Mouse (Mus musculus): Measurements from ENCODE around the gene Stard13. TPM values are rescaled to one million over a fixed set of nuclear protein-coding genes. Genes with fewer than 3 reads are reported as not detected.

The Stard13 gene
- total and polyA plus RNA-seq, 3 experiments: not detected

- no peaks in the 10 kb centered on the region for H3K36me3 ChIP-seq (ENCODE audit: control insufficient read depth in 1 of 2, insufficient read depth in 2 of 2, low read length in 2 of 2)
- H3K27ac ChIP-seq (ENCODE audit: control insufficient read depth, low read depth, low read length): no peak overlapping the region
These were observed 153.4 kb downstream of the Stard13 start for GRCm38 (mm10) chr5:151080276-151080675.

DNA sequence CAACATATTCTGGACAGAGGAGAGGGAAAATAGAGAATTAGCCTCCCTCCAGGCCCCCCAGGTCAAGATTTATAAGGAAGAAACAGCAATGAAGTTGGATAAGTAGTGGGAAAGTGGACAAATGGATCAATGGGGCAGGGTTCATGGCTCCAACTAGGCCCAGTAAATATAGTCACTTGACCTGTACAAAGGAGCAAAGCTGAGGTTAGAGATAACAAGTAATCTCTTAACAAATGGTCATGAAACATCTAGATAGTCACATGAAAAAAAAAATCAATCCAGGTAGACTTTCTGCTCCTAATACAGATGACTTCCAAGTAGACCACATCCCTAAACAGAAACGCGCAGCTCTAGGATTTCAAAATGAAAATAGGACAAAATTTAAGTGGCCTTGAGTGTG, 155.7 kb downstream of the Stard13 start:
- Histone ChIP-seq H3K36me3 (ENCODE audit: control insufficient read depth in 1 of 2, insufficient read depth in 2 of 2, low read length in 2 of 2) (no peaks in the 10 kb centered on the region), H3K4me3 (ENCODE audit: control insufficient read depth in 1 of 2, insufficient read depth in 1 of 2, low read depth in 2 of 2, low read length in 2 of 2) (no peak overlapping the region), H3K27me3 (ENCODE audit: control insufficient read depth in 1 of 2, insufficient read depth in 2 of 2, low read length in 2 of 2) (no peaks in the 10 kb centered on the region), H3K9me3 (replicated peaks; ENCODE audit: insufficient read depth, low read length) (no peaks in the 10 kb centered on the region; the same call in 1 of the 2 replicates), H3K9ac (ENCODE audit: control insufficient read depth, low read depth, low read length, poor library complexity, severe bottlenecking) (no peak overlapping the region), H3K79me2 (ENCODE audit: control insufficient read depth, insufficient read depth, low read length, poor library complexity) (no peaks in the 10 kb centered on the region), H3K4me1 (ENCODE audit: control insufficient read depth in 1 of 2, insufficient read depth in 2 of 2, low read length in 2 of 2) (no peaks in the 10 kb centered on the region), H3K27ac (ENCODE audit: control insufficient read depth, low read depth, low read length) (no peak overlapping the region)
- no peak for DNase-seq (ENCODE audit: low read depth, low spot score)
- no peak for TF ChIP-seq UBTF (IDR thresholded peaks at IDR 0.05; ENCODE audit: borderline replicate concordance, insufficient read depth, low read depth, low read length)
- no peak for TF ChIP-seq GABPA (IDR thresholded peaks at IDR 0.05; ENCODE audit: low read depth, low read length)
- TF ChIP-seq MXI1 (IDR thresholded peaks at IDR 0.05; ENCODE audit: low read depth, low read length): no peak
- TF ChIP-seq SIN3A (IDR thresholded peaks at IDR 0.05; ENCODE audit: low read length): no peak
- no peak for TF ChIP-seq NELFE (IDR thresholded peaks at IDR 0.05; ENCODE audit: low read depth, low read length)
- TF ChIP-seq USF1 (IDR thresholded peaks at IDR 0.05; ENCODE audit: low read depth, low read length): no peak
- no peak for TF ChIP-seq NRF1 (IDR thresholded peaks at IDR 0.05; ENCODE audit: insufficient read depth, low read depth, low read length, poor library complexity, severe bottlenecking)
- no peak for TF ChIP-seq TAL1 (IDR thresholded peaks at IDR 0.05; ENCODE audit: low read length)
- no peak for TF ChIP-seq ZKSCAN1 (IDR thresholded peaks at IDR 0.05; ENCODE audit: low read depth, low read length)
- no peak for TF ChIP-seq CHD2 (IDR thresholded peaks at IDR 0.05; ENCODE audit: low read length)
- TF ChIP-seq POLR2AphosphoS2 (IDR thresholded peaks at IDR 0.05; ENCODE audit: low read length): no peak
- TF ChIP-seq BHLHE40 (IDR thresholded peaks at IDR 0.05; ENCODE audit: borderline replicate concordance, low read depth, low read length): no peak
- TF ChIP-seq KAT2A (conservative IDR thresholded peaks at IDR 0.05; ENCODE audit: low read depth, low read length): no peak
- TF ChIP-seq SMC3 (IDR thresholded peaks at IDR 0.05; ENCODE audit: low read depth, low read length): no peak
- TF ChIP-seq MEF2A (IDR thresholded peaks at IDR 0.05; ENCODE audit: extremely low read depth, insufficient replicate concordance, low read depth, low read length, poor library complexity, severe bottlenecking): no peak
- TF ChIP-seq E2F4 (IDR thresholded peaks at IDR 0.05; ENCODE audit: borderline replicate concordance, low read depth, low read length): no peak
- no peak for TF ChIP-seq POLR2AphosphoS5 (IDR thresholded peaks at IDR 0.05; ENCODE audit: borderline replicate concordance, low read depth, low read length)
- no peak for TF ChIP-seq TCF12 (IDR thresholded peaks at IDR 0.05; ENCODE audit: low read depth, low read length)
- no peak for TF ChIP-seq MAFK (IDR thresholded peaks at IDR 0.05; ENCODE audit: borderline replicate concordance, low read depth, low read length)

More at GRCm38 (mm10) chr5:151080276-151080675, 153.4 kb downstream of the Stard13 start:
- H3K9me3 ChIP-seq (replicated peaks; ENCODE audit: insufficient read depth, low read length): no peaks in the 10 kb centered on the region
- TF ChIP-seq MAX (IDR thresholded peaks at IDR 0.05; ENCODE audit: low read length): no peak
- TF ChIP-seq KAT2A (conservative IDR thresholded peaks at IDR 0.05; ENCODE audit: low read depth, low read length): no peak
- no peak for TF ChIP-seq USF1 (IDR thresholded peaks at IDR 0.05; ENCODE audit: low read depth, low read length)
- TF ChIP-seq SMC3 (IDR thresholded peaks at IDR 0.05; ENCODE audit: low read depth, low read length): no peak
- TF ChIP-seq MYB (IDR thresholded peaks at IDR 0.05; ENCODE audit: low read depth, low read length): no peak
- TF ChIP-seq MAZ (IDR thresholded peaks at IDR 0.05; ENCODE audit: low read depth, low read length): no peak
- TF ChIP-seq CHD1 (IDR thresholded peaks at IDR 0.05; ENCODE audit: low read depth, low read length): no peak
- TF ChIP-seq POLR2AphosphoS5 (IDR thresholded peaks at IDR 0.05; ENCODE audit: borderline replicate concordance, low read depth, low read length): no peak
- no peak for TF ChIP-seq SIN3A (IDR thresholded peaks at IDR 0.05; ENCODE audit: low read length)
- no peak for TF ChIP-seq USF2 (IDR thresholded peaks at IDR 0.05; ENCODE audit: borderline replicate concordance in 1 of 2, insufficient read depth in 1 of 2, low read depth in 1 of 2, low read length in 2 of 2)
- no peak for TF ChIP-seq MXI1 (IDR thresholded peaks at IDR 0.05; ENCODE audit: low read depth, low read length)
- no peak for TF ChIP-seq EP300 (IDR thresholded peaks at IDR 0.05; ENCODE audit: low read depth in 1 of 2, low read length in 2 of 2)
- no peak for TF ChIP-seq MAFK (IDR thresholded peaks at IDR 0.05; ENCODE audit: borderline replicate concordance, low read depth, low read length)
- TF ChIP-seq E2F4 (IDR thresholded peaks at IDR 0.05; ENCODE audit: borderline replicate concordance, low read depth, low read length): no peak
- TF ChIP-seq ZC3H11A (IDR thresholded peaks at IDR 0.05; ENCODE audit: low read depth, low read length): no peak
- no peak for TF ChIP-seq ZKSCAN1 (IDR thresholded peaks at IDR 0.05; ENCODE audit: low read depth, low read length)
- no peak for TF ChIP-seq MEF2A (IDR thresholded peaks at IDR 0.05; ENCODE audit: extremely low read depth, insufficient replicate concordance, low read depth, low read length, poor library complexity, severe bottlenecking)
- no peak for TF ChIP-seq GABPA (IDR thresholded peaks at IDR 0.05; ENCODE audit: low read depth, low read length)
- DNase-seq (ENCODE audit: low read depth, low spot score): no peak
- no peak overlapping the region for H3K4me3 ChIP-seq (ENCODE audit: control insufficient read depth in 1 of 2, insufficient read depth in 1 of 2, low read depth in 2 of 2, low read length in 2 of 2)
- H3K4me1 ChIP-seq (ENCODE audit: control insufficient read depth in 1 of 2, insufficient read depth in 2 of 2, low read length in 2 of 2): no peaks in the 10 kb centered on the region
- no peak overlapping the region for H3K9ac ChIP-seq (ENCODE audit: control insufficient read depth, low read depth, low read length, poor library complexity, severe bottlenecking)
- no peaks in the 10 kb centered on the region for H3K27me3 ChIP-seq (ENCODE audit: control insufficient read depth in 1 of 2, insufficient read depth in 2 of 2, low read length in 2 of 2)
- H3K79me2 ChIP-seq (ENCODE audit: control insufficient read depth, insufficient read depth, low read length, poor library complexity): no peaks in the 10 kb centered on the region

Measured in MEL (cell line).